Mouse (Mus musculus) liver, adult 2 months (tissue): ENCODE results near the gene Rnf128.

Experiments used
- CTCF ChIP-seq: fragments of 200-500 bp; IDR thresholded peaks from 2 replicates; pipeline ENCODE4 v1.5.1; 2011; ENCODE audit warnings: low read depth, low read length, control low read depth
- POLR2A ChIP-seq: fragments of 200-500 bp; IDR thresholded peaks from 2 replicates; pipeline ENCODE4 v1.6.1; 2011; ENCODE audit warnings: low read length, control low read depth; ENCODE audit not compliant: insufficient read depth; ENCODE audit errors: extremely low read depth

DNA sequence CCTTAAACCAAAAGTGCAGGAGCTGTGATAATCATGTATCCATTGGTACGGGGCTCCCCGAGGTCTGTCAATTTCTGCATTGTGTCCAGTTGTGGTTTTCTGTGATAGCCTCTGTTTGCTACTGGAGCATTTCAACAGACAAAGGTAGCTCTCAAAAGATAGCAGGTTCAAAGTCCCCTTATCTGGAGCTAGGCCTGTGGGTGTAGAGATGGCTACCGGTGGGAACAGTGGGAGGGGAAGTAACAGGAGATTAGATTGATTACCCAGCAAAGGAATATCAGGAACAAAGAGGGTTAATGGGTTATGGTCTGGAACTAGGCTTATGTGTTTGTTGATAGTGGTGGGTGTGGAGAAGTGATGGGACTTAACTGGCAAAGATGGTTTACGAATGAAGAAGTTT, 36.1 kb upstream of the Rnf128 start:
- no peak for TF ChIP-seq CTCF
- TF ChIP-seq POLR2A = no peak
